In genomic region chr5:116864275-116864674, GRCm38 (mm10) we compare ENCODE assay signal across 16 mouse cellular contexts.
"Had no signal": no experiment of that assay in that cellular context is flagged by ENCODE, and none has a peak within 500 bp of the region (broad histone marks: within the 10 kb centered on the region; RNA-seq: fewer than 3 reads in every experiment).

No protein-coding gene starts in this region.

- H3K4me2 ChIP-seq: liver, embryonic 11.5 days; liver, embryonic 15.5 days; midbrain, embryonic 11.5 days had no signal

- H3K4me1 ChIP-seq: limb, embryonic 10.5 days; liver, embryonic 15.5 days had no signal

- DNase-seq: kidney, adult 11 months; kidney, adult 9 months; kidney, postnatal 4 days; lung, adult 2 months; lung, postnatal 36 days; right cerebral cortex, postnatal 25 days; thymus, postnatal 4 days had no signal

- H3K27ac ChIP-seq: kidney, postnatal 0 days; left cerebral cortex, adult 2 months; limb, embryonic 10.5 days; liver, embryonic 15.5 days; stomach, postnatal 0 days had no signal

- H3K27me3 ChIP-seq: liver, embryonic 15.5 days had no signal

- H3K36me3 ChIP-seq: limb, embryonic 10.5 days; liver, embryonic 15.5 days had no signal

- H3K4me3 ChIP-seq: left cerebral cortex, adult 2 months; limb, embryonic 10.5 days; liver, embryonic 15.5 days had no signal

- H3K9me3 ChIP-seq: limb, embryonic 10.5 days had no signal

- ATAC-seq: lung, postnatal 0 days; midbrain, embryonic 16.5 days had no signal

- H3K9ac ChIP-seq: liver, embryonic 15.5 days had no signal
